Mouse (Mus musculus) myocyte (in vitro differentiated cells): ENCODE data around the gene Tenm4.

ENCODE experiments used
- E2F4 ChIP-seq: IDR thresholded peaks from one replicate; pipeline ENCODE4 v1.6.1; 2011; ENCODE audit warnings: mild to moderate bottlenecking, control low read depth, moderate library complexity; ENCODE audit not compliant: insufficient read depth
- MYOD1 ChIP-seq, 3 experiments: IDR thresholded peaks; one replicate each; pipeline ENCODE4 v1.6.1; 2011; ENCODE audit warnings: control low read depth in 2 of 3, low read depth in 2 of 3, mild to moderate bottlenecking in 2 of 3, moderate library complexity in 1 of 3; ENCODE audit not compliant: insufficient read length in 2 of 3, control insufficient read depth in 1 of 3
- MYOG ChIP-seq, 3 experiments: IDR thresholded peaks; one replicate each; pipeline ENCODE4 v1.6.1; 2011; ENCODE audit warnings: control low read depth in 2 of 3, low read depth in 2 of 3, mild to moderate bottlenecking in 2 of 3; ENCODE audit not compliant: insufficient read length in 2 of 3, control insufficient read depth in 1 of 3, insufficient read depth in 1 of 3
- POLR2A ChIP-seq: IDR thresholded peaks from one replicate; pipeline ENCODE4 v1.6.1; 2011; ENCODE audit warnings: low read depth, mild to moderate bottlenecking, control low read depth, moderate library complexity; ENCODE audit not compliant: insufficient read length
- POLR2AphosphoS2 ChIP-seq: IDR thresholded peaks from one replicate; pipeline ENCODE4 v1.6.1; 2011; ENCODE audit warnings: low read depth, control low read depth; ENCODE audit not compliant: insufficient read length
- USF1 ChIP-seq: IDR thresholded peaks from one replicate; pipeline ENCODE4 v1.6.1; 2011; ENCODE audit warnings: low read depth, mild to moderate bottlenecking, control low read depth, moderate library complexity

DNA sequence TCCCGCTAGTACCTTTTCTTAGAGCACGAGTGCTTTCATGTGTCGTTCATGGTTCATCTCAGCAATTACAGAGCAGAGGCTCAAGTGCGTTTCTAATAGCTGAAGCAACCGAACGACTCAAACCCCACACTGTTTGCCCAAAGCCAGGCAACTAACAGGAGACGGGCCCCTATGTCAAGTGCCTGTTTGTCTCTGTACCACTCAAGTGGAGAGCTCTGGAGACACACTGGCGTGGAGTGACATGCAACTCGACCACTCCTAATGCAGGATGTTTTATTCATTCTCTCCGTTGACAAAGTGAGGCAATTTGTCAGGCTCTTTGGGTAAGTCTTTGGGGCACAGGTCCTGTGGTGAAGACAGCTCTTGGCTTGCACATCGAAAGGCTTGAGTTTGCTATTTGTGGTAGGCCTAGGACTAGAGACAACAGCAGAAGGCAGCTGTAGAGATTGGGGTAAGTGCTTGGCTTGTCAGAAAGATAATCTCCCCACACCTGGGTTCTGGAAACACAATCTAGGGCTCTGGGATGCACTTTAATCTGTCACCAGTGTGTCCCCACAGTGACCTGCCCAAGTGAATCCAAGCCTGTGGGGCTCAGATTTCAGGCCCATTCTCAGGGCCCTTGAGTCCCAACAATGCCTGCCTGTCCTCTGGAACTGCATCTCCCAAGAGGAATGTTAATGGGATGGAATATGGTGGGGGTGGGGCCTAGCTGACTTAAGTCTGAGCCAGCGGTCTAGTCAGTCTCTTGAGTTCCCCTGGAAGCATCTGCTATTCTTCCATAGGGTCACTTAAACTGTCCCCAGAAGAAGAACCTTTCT lies 490.5 kb downstream of the Tenm4 start:
- TF ChIP-seq POLR2A (no peak), MYOG (IDR thresholded peaks at IDR 0.05; ENCODE audit: control insufficient read depth in 1 of 3, insufficient read depth in 1 of 3, insufficient read length in 2 of 3, low read depth in 2 of 3) (no peak), USF1 (no peak), MYOD1 (IDR thresholded peaks at IDR 0.05; ENCODE audit: control insufficient read depth in 1 of 3, insufficient read length in 2 of 3, low read depth in 2 of 3) (no peak), E2F4 (no peak), POLR2AphosphoS2 (no peak)
